Mouse (Mus musculus): ENCODE measurements around the gene Rhox4g. TPM values are rescaled to one million over a fixed set of nuclear protein-coding genes. Genes with fewer than 3 reads are reported as not detected.

Gene Rhox4g
- polyA plus RNA-seq, 2 experiments, result not detected

Other genes starting within 250 kb of the Rhox4g start
- not detected in 2 replicates for gene Rhox2b, start 239.3 kb downstream of the Rhox4g start, polyA plus RNA-seq (2012; rRNA removed)
- not detected in 2 replicates for gene Rhox2b, start 239.3 kb downstream of the Rhox4g start, polyA plus RNA-seq (2014; fragmentation: Nextera tagmentation; extraction: Ambion mirVana)
- not detected in 2 replicates for gene Rhox4b, start 218.8 kb downstream of the Rhox4g start, polyA plus RNA-seq (2012; rRNA removed)
- gene Rhox4b, start 218.8 kb downstream of the Rhox4g start, polyA plus RNA-seq (2014; fragmentation: Nextera tagmentation; extraction: Ambion mirVana), result not detected in 2 replicates
- not detected in 2 replicates for gene Rhox2c, start 197.6 kb downstream of the Rhox4g start, polyA plus RNA-seq (2012; rRNA removed)
- gene Rhox2c, start 197.6 kb downstream of the Rhox4g start, polyA plus RNA-seq (2014; fragmentation: Nextera tagmentation; extraction: Ambion mirVana), result not detected in 2 replicates
- gene Rhox3c, start 192.7 kb downstream of the Rhox4g start, polyA plus RNA-seq (2012; rRNA removed), result not detected in 2 replicates
- not detected in 2 replicates for gene Rhox3c, start 192.7 kb downstream of the Rhox4g start, polyA plus RNA-seq (2014; fragmentation: Nextera tagmentation; extraction: Ambion mirVana)
- not detected in 2 replicates for gene Rhox4c, start 171.0 kb downstream of the Rhox4g start, polyA plus RNA-seq (2012; rRNA removed)
- not detected in 2 replicates for gene Rhox4c, start 171.0 kb downstream of the Rhox4g start, polyA plus RNA-seq (2014; fragmentation: Nextera tagmentation; extraction: Ambion mirVana)
- not detected in 2 replicates for gene Rhox2d, start 157.9 kb downstream of the Rhox4g start, polyA plus RNA-seq (2012; rRNA removed)
- gene Rhox2d, start 157.9 kb downstream of the Rhox4g start, polyA plus RNA-seq (2014; fragmentation: Nextera tagmentation; extraction: Ambion mirVana), result not detected in 2 replicates
- not detected in 2 replicates for gene Rhox4d, start 137.0 kb downstream of the Rhox4g start, polyA plus RNA-seq (2012; rRNA removed)
- gene Rhox4d, start 137.0 kb downstream of the Rhox4g start, polyA plus RNA-seq (2014; fragmentation: Nextera tagmentation; extraction: Ambion mirVana), result not detected in 2 replicates
- not detected in 2 replicates for gene Rhox2e, start 120.9 kb downstream of the Rhox4g start, polyA plus RNA-seq (2012; rRNA removed)
- gene Rhox2e, start 120.9 kb downstream of the Rhox4g start, polyA plus RNA-seq (2014; fragmentation: Nextera tagmentation; extraction: Ambion mirVana), result not detected in 2 replicates
- gene Rhox3e, start 109.3 kb downstream of the Rhox4g start, polyA plus RNA-seq (2012; rRNA removed), result not detected in 2 replicates
- not detected in 2 replicates for gene Rhox3e, start 109.3 kb downstream of the Rhox4g start, polyA plus RNA-seq (2014; fragmentation: Nextera tagmentation; extraction: Ambion mirVana)
- gene Rhox4e, start 93.9 kb downstream of the Rhox4g start, polyA plus RNA-seq (2012; rRNA removed), result not detected in 2 replicates
- not detected in 2 replicates for gene Rhox4e, start 93.9 kb downstream of the Rhox4g start, polyA plus RNA-seq (2014; fragmentation: Nextera tagmentation; extraction: Ambion mirVana)
- gene Rhox2f, start 79.9 kb downstream of the Rhox4g start, polyA plus RNA-seq (2012; rRNA removed), result not detected in 2 replicates
- not detected in 2 replicates for gene Rhox2f, start 79.9 kb downstream of the Rhox4g start, polyA plus RNA-seq (2014; fragmentation: Nextera tagmentation; extraction: Ambion mirVana)
- not detected in 2 replicates for gene Rhox3f, start 70.3 kb downstream of the Rhox4g start, polyA plus RNA-seq (2012; rRNA removed)
- gene Rhox3f, start 70.3 kb downstream of the Rhox4g start, polyA plus RNA-seq (2014; fragmentation: Nextera tagmentation; extraction: Ambion mirVana), result not detected in 2 replicates
- gene Rhox4f, start 43.6 kb downstream of the Rhox4g start, polyA plus RNA-seq (2012; rRNA removed), result not detected in 2 replicates
- not detected in 2 replicates for gene Rhox4f, start 43.6 kb downstream of the Rhox4g start, polyA plus RNA-seq (2014; fragmentation: Nextera tagmentation; extraction: Ambion mirVana)
- gene Rhox3g, start 22.7 kb downstream of the Rhox4g start, polyA plus RNA-seq (2012; rRNA removed), result not detected in 2 replicates
- gene Rhox3g, start 22.7 kb downstream of the Rhox4g start, polyA plus RNA-seq (2014; fragmentation: Nextera tagmentation; extraction: Ambion mirVana), result not detected in 2 replicates
- gene Rhox2g, start 7.9 kb downstream of the Rhox4g start, polyA plus RNA-seq (2012; rRNA removed), result not detected in 2 replicates
- not detected in 2 replicates for gene Rhox2g, start 7.9 kb downstream of the Rhox4g start, polyA plus RNA-seq (2014; fragmentation: Nextera tagmentation; extraction: Ambion mirVana)
- gene Rhox3h, start 17.4 kb upstream of the Rhox4g start, polyA plus RNA-seq (2012; rRNA removed), result not detected in 2 replicates
- not detected in 2 replicates for gene Rhox3h, start 17.4 kb upstream of the Rhox4g start, polyA plus RNA-seq (2014; fragmentation: Nextera tagmentation; extraction: Ambion mirVana)
- not detected in 2 replicates for gene Rhox2h, start 21.9 kb upstream of the Rhox4g start, polyA plus RNA-seq (2012; rRNA removed)
- not detected in 2 replicates for gene Rhox2h, start 21.9 kb upstream of the Rhox4g start, polyA plus RNA-seq (2014; fragmentation: Nextera tagmentation; extraction: Ambion mirVana)
- gene Rhox5, start 153.5 kb upstream of the Rhox4g start, polyA plus RNA-seq (2012; rRNA removed), result 0.47 and 1.2 TPM in 2 replicates
- 1.3 TPM in 2 replicates for gene Rhox5, start 153.5 kb upstream of the Rhox4g start, polyA plus RNA-seq (2014; fragmentation: Nextera tagmentation; extraction: Ambion mirVana)
- not detected in 2 replicates for gene Rhox6, start 175.6 kb upstream of the Rhox4g start, polyA plus RNA-seq (2012; rRNA removed)
- gene Rhox6, start 175.6 kb upstream of the Rhox4g start, polyA plus RNA-seq (2014; fragmentation: Nextera tagmentation; extraction: Ambion mirVana), result not detected in 2 replicates
- gene Rhox7a, start 180.4 kb upstream of the Rhox4g start, polyA plus RNA-seq (2012; rRNA removed), result not detected in 2 replicates
- gene Rhox7a, start 180.4 kb upstream of the Rhox4g start, polyA plus RNA-seq (2014; fragmentation: Nextera tagmentation; extraction: Ambion mirVana), result not detected in 2 replicates
- gene Rhox8, start 227.6 kb upstream of the Rhox4g start, polyA plus RNA-seq (2012; rRNA removed), result not detected in 2 replicates
- not detected in 2 replicates for gene Rhox8, start 227.6 kb upstream of the Rhox4g start, polyA plus RNA-seq (2014; fragmentation: Nextera tagmentation; extraction: Ambion mirVana)
- gene Rhox7b, start 245.9 kb upstream of the Rhox4g start, polyA plus RNA-seq (2012; rRNA removed), result not detected in 2 replicates
- gene Rhox7b, start 245.9 kb upstream of the Rhox4g start, polyA plus RNA-seq (2014; fragmentation: Nextera tagmentation; extraction: Ambion mirVana), result not detected in 2 replicates

All from liver, embryonic 14.5 days (tissue).